Mouse (Mus musculus): ENCODE results near the gene Fndc1. TPM values are rescaled to one million over a fixed set of nuclear protein-coding genes. Genes with fewer than 3 reads are reported as not detected.

Fndc1 gene
- total and polyA plus RNA-seq, 3 experiments, result 0.14 to 0.34 (median 0.17) TPM

- TF ChIP-seq RCOR1 (conservative IDR thresholded peaks at IDR 0.05; ENCODE audit: low read depth, low read length), result no peak
- no peak for TF ChIP-seq MXI1 (IDR thresholded peaks at IDR 0.05; ENCODE audit: low read depth, low read length)
- TF ChIP-seq RAD21 (IDR thresholded peaks at IDR 0.05; ENCODE audit: low read depth, low read length), result peak; percentile 99
- TF ChIP-seq SMC3 (IDR thresholded peaks at IDR 0.05; ENCODE audit: low read depth, low read length), result peak; percentile 93
- no peak for TF ChIP-seq ZKSCAN1 (IDR thresholded peaks at IDR 0.05; ENCODE audit: borderline replicate concordance, low read depth, low read length)
- no peak for TF ChIP-seq E2F4 (IDR thresholded peaks at IDR 0.05; ENCODE audit: insufficient replicate concordance, low read depth, low read length)
- TF ChIP-seq KAT2A (IDR thresholded peaks at IDR 0.05; ENCODE audit: insufficient replicate concordance, low read length), result no peak
- TF ChIP-seq NELFE (IDR thresholded peaks at IDR 0.05; ENCODE audit: low read depth, low read length), result no peak
- TF ChIP-seq ELF1 (IDR thresholded peaks at IDR 0.05; ENCODE audit: low read depth, low read length), result no peak
- no peak for TF ChIP-seq CHD1 (IDR thresholded peaks at IDR 0.05; ENCODE audit: low read depth, low read length)
- TF ChIP-seq ZNF384 (IDR thresholded peaks at IDR 0.05; ENCODE audit: low read depth, low read length), result no peak
- TF ChIP-seq MAX (IDR thresholded peaks at IDR 0.05; ENCODE audit: low read length), result no peak
- no peak for TF ChIP-seq POLR2AphosphoS2 (IDR thresholded peaks at IDR 0.05; ENCODE audit: low read depth, low read length)
- TF ChIP-seq PAX5 (IDR thresholded peaks at IDR 0.05; ENCODE audit: low read length), result no peak
- TF ChIP-seq SIN3A (IDR thresholded peaks at IDR 0.05; ENCODE audit: low read length), result no peak
Measured at GRCm38 (mm10) chr17:7868631-7869030, 41.5 kb upstream of the Fndc1 start (continued).

- no peak overlapping the region for H3K4me3 ChIP-seq (replicated peaks in 1 of 3; ENCODE audit: low read depth in 2 of 3, low read length in 2 of 3, poor library complexity in 1 of 3)
- no peaks in the 10 kb centered on the region for H3K79me2 ChIP-seq (replicated peaks; ENCODE audit: control insufficient read depth, extremely low read depth, insufficient read depth, poor library complexity, severe bottlenecking)
- no peak overlapping the region for H3K27ac ChIP-seq (ENCODE audit: insufficient read depth, low read depth)
- peak overlapping the region; percentile 31; the same call in 1 of the 2 replicates for H3K4me2 ChIP-seq (ENCODE audit: insufficient read depth, low read depth, poor library complexity, severe bottlenecking)
- dilution Hi-C loops (cut with MboI; ENCODE audit: extremely low pct_ligation_motif_present, extremely low pct_unique_long_range_greater_than_20kb, low sequenced_read_pairs) (no loop called here), in situ Hi-C loops (cut with MboI; ENCODE audit: low pct_ligation_motif_present, low pct_unique_long_range_greater_than_20kb, low sequenced_read_pairs) (loop anchor here (5.0 kb wide), 1 partner anchor 63 kb away; the partner anchor contains the start of gene Tagap)
- no peaks in the 10 kb centered on the region for H3K27me3 ChIP-seq (replicated peaks)
- DNase-seq (ENCODE audit: extremely low read depth), result peak; percentile 70
- H3K9ac ChIP-seq (ENCODE audit: insufficient read depth, low read depth), result no peak overlapping the region
- peak; percentile 58 for TF ChIP-seq ZC3H11A (IDR thresholded peaks at IDR 0.05; ENCODE audit: low read depth, low read length)
- TF ChIP-seq EP300 (IDR thresholded peaks at IDR 0.05; ENCODE audit: low read length), result no peak
- TF ChIP-seq CTCF (conservative IDR thresholded peaks at IDR 0.05 in 1 of 2, IDR thresholded peaks at IDR 0.05 in 1 of 2; ENCODE audit: low read depth in 2 of 2, low read length in 2 of 2), result peak; percentile 93 to 95
- TF ChIP-seq SMC3 (IDR thresholded peaks at IDR 0.05; ENCODE audit: low read depth, low read length), result peak; percentile 89
- TF ChIP-seq RAD21 (IDR thresholded peaks at IDR 0.05; ENCODE audit: low read depth, low read length), result peak; percentile 81
- peaks cover 15 to 41% of the 10 kb centered on the region in 2 experiments for H3K4me1 ChIP-seq (ENCODE audit: control insufficient read depth in 1 of 2, insufficient read depth in 2 of 2)
- no peaks in the 10 kb centered on the region for H3K36me3 ChIP-seq (replicated peaks in 1 of 2; ENCODE audit: control insufficient read depth in 1 of 2, insufficient read depth in 1 of 2, low read length in 1 of 2)
- no peaks in the 10 kb centered on the region for H3K9me3 ChIP-seq (replicated peaks; ENCODE audit: low read length)
Measured at GRCm38 (mm10) chr17:7864740-7865139, 37.6 kb upstream of the Fndc1 start.

- dilution Hi-C loops (cut with MboI; ENCODE audit: extremely low pct_ligation_motif_present, extremely low pct_unique_long_range_greater_than_20kb, low sequenced_read_pairs) (no loop called here), in situ Hi-C loops (cut with MboI; ENCODE audit: low pct_ligation_motif_present, low pct_unique_long_range_greater_than_20kb, low sequenced_read_pairs) (no loop called here)
- Histone ChIP-seq H3K4me1 (ENCODE audit: control insufficient read depth in 1 of 2, insufficient read depth in 2 of 2) (peaks cover 8 to 31% of the 10 kb centered on the region in 2 experiments), H3K36me3 (replicated peaks in 1 of 2; ENCODE audit: control insufficient read depth in 1 of 2, insufficient read depth in 1 of 2, low read length in 1 of 2) (no peaks in the 10 kb centered on the region), H3K27ac (ENCODE audit: insufficient read depth, low read depth) (no peak overlapping the region), H3K27me3 (replicated peaks) (no peaks in the 10 kb centered on the region), H3K4me3 (replicated peaks in 1 of 3; ENCODE audit: low read depth in 2 of 3, low read length in 2 of 3, poor library complexity in 1 of 3) (no peak overlapping the region), H3K4me2 (ENCODE audit: insufficient read depth, low read depth, poor library complexity, severe bottlenecking) (no peak overlapping the region), H3K79me2 (replicated peaks; ENCODE audit: control insufficient read depth, extremely low read depth, insufficient read depth, poor library complexity, severe bottlenecking) (no peaks in the 10 kb centered on the region), H3K9me3 (replicated peaks; ENCODE audit: low read length) (no peaks in the 10 kb centered on the region), H3K9ac (ENCODE audit: insufficient read depth, low read depth) (no peak overlapping the region)
- no peak for DNase-seq (ENCODE audit: extremely low read depth)
- no peak for TF ChIP-seq CHD2 (IDR thresholded peaks at IDR 0.05; ENCODE audit: low read length)
- TF ChIP-seq TBP (conservative IDR thresholded peaks at IDR 0.05; ENCODE audit: low read depth, low read length), result no peak
- TF ChIP-seq MAX (IDR thresholded peaks at IDR 0.05; ENCODE audit: low read length), result no peak
- no peak for TF ChIP-seq ZKSCAN1 (IDR thresholded peaks at IDR 0.05; ENCODE audit: borderline replicate concordance, low read depth, low read length)
- no peak for TF ChIP-seq JUN (IDR thresholded peaks at IDR 0.05; ENCODE audit: insufficient read depth, low read depth, low read length)
- TF ChIP-seq MAZ (IDR thresholded peaks at IDR 0.05; ENCODE audit: low read depth, low read length), result no peak
- no peak for TF ChIP-seq MXI1 (IDR thresholded peaks at IDR 0.05; ENCODE audit: low read depth, low read length)
- TF ChIP-seq JUND (conservative IDR thresholded peaks at IDR 0.05; ENCODE audit: low read depth, low read length), result no peak
- no peak for TF ChIP-seq ETS1 (conservative IDR thresholded peaks at IDR 0.05; ENCODE audit: low read depth, low read length)
- no peak for TF ChIP-seq CHD1 (IDR thresholded peaks at IDR 0.05; ENCODE audit: low read depth, low read length)
- TF ChIP-seq ELF1 (IDR thresholded peaks at IDR 0.05; ENCODE audit: low read depth, low read length), result no peak
- TF ChIP-seq POLR2A (IDR thresholded peaks at IDR 0.05; ENCODE audit: low read depth, low read length), result no peak
- TF ChIP-seq EP300 (IDR thresholded peaks at IDR 0.05; ENCODE audit: low read length), result no peak
- TF ChIP-seq BHLHE40 (IDR thresholded peaks at IDR 0.05; ENCODE audit: low read depth, low read length), result no peak
- TF ChIP-seq MYC (IDR thresholded peaks at IDR 0.05; ENCODE audit: low read depth, low read length), result no peak
- TF ChIP-seq USF1 (IDR thresholded peaks at IDR 0.05; ENCODE audit: low read depth, low read length), result no peak
- peak; percentile 94 for TF ChIP-seq RAD21 (IDR thresholded peaks at IDR 0.05; ENCODE audit: low read depth, low read length)
- TF ChIP-seq RCOR1 (conservative IDR thresholded peaks at IDR 0.05; ENCODE audit: low read depth, low read length), result no peak
- TF ChIP-seq GABPA (IDR thresholded peaks at IDR 0.05; ENCODE audit: insufficient replicate concordance, low read depth, low read length), result no peak
- TF ChIP-seq ZC3H11A (IDR thresholded peaks at IDR 0.05; ENCODE audit: low read depth, low read length), result peak; percentile 55
- no peak for TF ChIP-seq ZMIZ1 (IDR thresholded peaks at IDR 0.05; ENCODE audit: low read depth, low read length)
- no peak for TF ChIP-seq PAX5 (IDR thresholded peaks at IDR 0.05; ENCODE audit: low read length)
Measured at GRCm38 (mm10) chr17:7863745-7864144, 36.6 kb upstream of the Fndc1 start.
